Mouse (Mus musculus): ENCODE data around the gene Chdh.

DNA sequence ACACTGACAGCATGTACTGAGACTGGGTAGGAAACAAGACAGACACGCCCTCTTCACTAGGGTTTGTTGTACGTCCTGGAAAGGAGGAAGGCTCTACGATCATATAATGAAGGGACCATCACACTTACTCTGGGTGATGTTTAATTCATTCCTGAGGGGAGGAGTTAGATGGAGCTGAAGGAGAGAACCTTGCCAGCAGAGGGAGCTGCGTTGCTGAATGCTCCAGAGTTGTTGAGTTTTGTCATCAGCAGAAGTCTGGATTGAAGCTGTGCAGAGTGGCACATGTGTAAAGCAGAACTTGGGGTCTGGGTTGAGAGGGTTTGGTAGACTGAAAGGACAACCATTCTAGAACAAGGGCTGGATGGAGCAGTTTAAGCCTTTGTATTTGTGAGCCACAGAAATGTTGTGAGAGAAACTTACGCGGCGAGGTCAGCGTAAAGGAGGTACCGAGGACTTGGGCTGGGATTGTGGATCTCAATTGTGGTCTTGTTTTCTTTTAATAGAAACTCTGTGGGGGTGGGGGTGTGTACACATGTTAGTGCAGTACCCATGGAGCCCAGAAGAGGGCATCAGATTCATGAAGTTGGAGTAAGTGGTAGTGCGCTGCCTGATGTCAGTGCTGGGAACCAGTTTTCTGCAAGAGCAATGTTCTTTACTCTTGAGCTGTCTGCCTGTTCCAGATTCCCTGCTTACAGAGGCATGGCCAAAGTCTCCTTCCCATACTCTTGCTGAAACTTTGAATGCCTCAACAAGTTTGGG is 28.2 kb upstream of the Chdh start:
- TF ChIP-seq CTCF (IDR thresholded peaks at IDR 0.05; ENCODE audit: borderline replicate concordance, insufficient read depth, low read length) (no peak), POLR2A (IDR thresholded peaks at IDR 0.05; ENCODE audit: low read depth, low read length) (no peak)

All from embryonic fibroblast, embryonic 13.5 days (primary cell).